Mouse (Mus musculus) testis, adult 2 months (tissue): ENCODE measurements at regions not wholly inside any gene's neighbourhood (a gene's known extent, or its start where the extent isn't known, plus 50 kb on each side); places are given as distances from the start of the nearest gene placed in this dataset.

Experiments
- CTCF ChIP-seq: fragments of 200-500 bp; IDR thresholded peaks from 2 replicates; pipeline ENCODE4 v1.5.1; 2012; ENCODE audit warnings: low read depth, mild to moderate bottlenecking, inconsistent platforms, low read length, moderate library complexity; ENCODE audit not compliant: control insufficient read depth, insufficient read depth, insufficient replicate concordance
- POLR2A ChIP-seq: fragments of 200-500 bp; IDR thresholded peaks from 2 replicates; pipeline ENCODE4 v1.6.1; 2012; ENCODE audit warnings: low read depth, mild to moderate bottlenecking, inconsistent platforms, low read length, moderate library complexity; ENCODE audit not compliant: control insufficient read depth

DNA sequence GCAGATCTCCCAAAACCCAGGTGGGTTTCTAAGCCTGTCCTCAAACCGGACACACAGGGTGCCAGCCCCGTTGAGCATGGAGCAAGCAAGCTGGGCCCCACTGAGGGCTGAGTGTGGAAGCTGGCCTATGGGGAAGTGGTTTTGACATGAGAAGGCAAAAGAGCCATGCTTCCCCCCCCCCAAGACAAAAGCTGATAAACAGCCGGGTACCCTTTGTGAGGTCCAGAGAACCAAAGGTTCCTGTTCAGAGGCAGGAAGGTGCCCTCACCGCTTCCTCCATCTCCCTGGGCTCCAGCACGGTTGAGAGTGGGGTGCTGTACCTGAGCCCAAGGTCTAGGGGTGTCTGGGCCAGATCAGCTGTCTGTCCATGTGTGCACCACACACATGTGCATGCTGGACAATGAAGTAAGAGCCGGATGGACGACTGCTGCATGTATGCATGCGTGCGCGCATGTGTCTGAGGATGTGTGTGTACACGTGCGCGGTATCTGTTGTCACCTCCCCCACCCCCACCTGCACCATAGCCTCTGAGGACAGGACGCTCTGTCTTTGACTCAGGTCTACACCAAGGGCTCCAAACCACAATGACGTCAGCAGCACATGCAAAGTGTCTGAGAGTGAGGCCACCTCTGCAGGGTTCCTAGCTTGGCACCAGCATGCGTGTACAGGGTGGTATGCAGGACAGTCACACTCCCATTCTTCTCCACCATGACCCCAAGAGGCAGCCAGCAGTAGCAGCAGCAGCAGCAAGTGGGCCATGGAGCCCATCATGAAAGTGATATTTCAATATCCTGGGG lies 68.3 kb downstream of the Zfp36l2 start:
- TF ChIP-seq CTCF, result no peak
- no peak for TF ChIP-seq POLR2A
